Mouse (Mus musculus): ENCODE measurements around the gene Dse. TPM values are rescaled to one million over a fixed set of nuclear protein-coding genes. Genes with fewer than 3 reads are reported as not detected.
A peak's percentile ranks its signal among the peaks of the same experiment; 100 is the strongest.

Dse gene
- polyA plus RNA-seq, 1 experiment = 7.5 TPM

DNA sequence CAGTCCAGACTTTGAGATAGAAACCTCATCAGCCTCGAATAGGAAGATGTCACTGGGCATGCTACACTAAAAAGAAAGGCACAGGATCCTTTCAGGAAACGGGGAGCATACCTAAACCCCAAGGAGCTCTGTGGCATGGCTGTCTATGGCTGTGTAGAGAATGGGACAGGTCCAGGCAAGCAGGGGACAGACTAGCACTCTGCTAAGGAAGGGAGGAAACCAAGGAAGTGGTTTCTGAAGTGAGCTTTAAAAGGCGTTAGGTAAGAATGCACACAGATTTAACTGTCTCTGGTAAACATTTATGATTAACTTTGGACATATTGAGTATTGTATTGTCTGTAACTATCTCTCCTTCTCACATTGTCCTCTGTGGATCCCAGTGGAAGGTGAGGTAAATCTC lies 10.2 kb downstream of the Dse start:
- TF ChIP-seq CTCF (IDR thresholded peaks at IDR 0.05; ENCODE audit: borderline replicate concordance, control insufficient read depth, extremely low read depth, insufficient read depth, low read length, poor library complexity) (no peak), POLR2A (IDR thresholded peaks at IDR 0.05; ENCODE audit: control insufficient read depth, extremely low read depth, insufficient read depth, low read length, poor library complexity) (no peak)
- 14% methylated on average over 3 of the region's 3 CpGs for WGBS
- Histone ChIP-seq H3K27me3 (ENCODE audit: control insufficient read depth, insufficient read depth, low read length) (no peaks in the 10 kb centered on the region), H3K27ac (ENCODE audit: control insufficient read depth, insufficient read depth, low read length) (no peak overlapping the region), H3K36me3 (ENCODE audit: control insufficient read depth, insufficient read depth, low read length) (no peaks in the 10 kb centered on the region), H3K4me1 (replicated peaks; ENCODE audit: control insufficient read depth, insufficient read depth, low read length) (0 out of 2 replicates have a peak, but pooled peaks cover 2% of the 10 kb centered on the region), H3K4me3 (ENCODE audit: control insufficient read depth, insufficient read depth, low read length) (no peak overlapping the region)
- no peak for DNase-seq

- no peak overlapping the region for H3K27ac ChIP-seq (ENCODE audit: control insufficient read depth, insufficient read depth, low read length)
- 43% methylated on average over 2 of the region's 2 CpGs for WGBS
- no peak overlapping the region for H3K4me3 ChIP-seq (ENCODE audit: control insufficient read depth, insufficient read depth, low read length)
- H3K4me1 ChIP-seq (replicated peaks; ENCODE audit: control insufficient read depth, insufficient read depth, low read length) = 0 out of 2 replicates have a peak, but pooled peaks cover 2% of the 10 kb centered on the region
- DNase-seq = no peak
- H3K36me3 ChIP-seq (ENCODE audit: control insufficient read depth, insufficient read depth, low read length) = no peaks in the 10 kb centered on the region
- H3K27me3 ChIP-seq (ENCODE audit: control insufficient read depth, insufficient read depth, low read length) = no peaks in the 10 kb centered on the region
- TF ChIP-seq POLR2A (IDR thresholded peaks at IDR 0.05; ENCODE audit: control insufficient read depth, extremely low read depth, insufficient read depth, low read length, poor library complexity) (no peak), CTCF (IDR thresholded peaks at IDR 0.05; ENCODE audit: borderline replicate concordance, control insufficient read depth, extremely low read depth, insufficient read depth, low read length, poor library complexity) (no peak)
Measured at GRCm38 (mm10) chr10:34194957-34195356, 12.6 kb downstream of the Dse start.

- no peak for DNase-seq
- no peak for TF ChIP-seq POLR2A (IDR thresholded peaks at IDR 0.05; ENCODE audit: control insufficient read depth, extremely low read depth, insufficient read depth, low read length, poor library complexity)
- no peak for TF ChIP-seq CTCF (IDR thresholded peaks at IDR 0.05; ENCODE audit: borderline replicate concordance, control insufficient read depth, extremely low read depth, insufficient read depth, low read length, poor library complexity)
- Histone ChIP-seq H3K27ac (ENCODE audit: control insufficient read depth, insufficient read depth, low read length) (no peak overlapping the region), H3K4me3 (ENCODE audit: control insufficient read depth, insufficient read depth, low read length) (no peak overlapping the region), H3K4me1 (replicated peaks; ENCODE audit: control insufficient read depth, insufficient read depth, low read length) (0 out of 2 replicates have a peak, but pooled peaks cover 2% of the 10 kb centered on the region), H3K36me3 (ENCODE audit: control insufficient read depth, insufficient read depth, low read length) (no peaks in the 10 kb centered on the region), H3K27me3 (ENCODE audit: control insufficient read depth, insufficient read depth, low read length) (no peaks in the 10 kb centered on the region)
- 94% methylated on average over 5 of the region's 5 CpGs for WGBS
Measured at GRCm38 (mm10) chr10:34194503-34194902, 13.0 kb downstream of the Dse start.

DNA sequence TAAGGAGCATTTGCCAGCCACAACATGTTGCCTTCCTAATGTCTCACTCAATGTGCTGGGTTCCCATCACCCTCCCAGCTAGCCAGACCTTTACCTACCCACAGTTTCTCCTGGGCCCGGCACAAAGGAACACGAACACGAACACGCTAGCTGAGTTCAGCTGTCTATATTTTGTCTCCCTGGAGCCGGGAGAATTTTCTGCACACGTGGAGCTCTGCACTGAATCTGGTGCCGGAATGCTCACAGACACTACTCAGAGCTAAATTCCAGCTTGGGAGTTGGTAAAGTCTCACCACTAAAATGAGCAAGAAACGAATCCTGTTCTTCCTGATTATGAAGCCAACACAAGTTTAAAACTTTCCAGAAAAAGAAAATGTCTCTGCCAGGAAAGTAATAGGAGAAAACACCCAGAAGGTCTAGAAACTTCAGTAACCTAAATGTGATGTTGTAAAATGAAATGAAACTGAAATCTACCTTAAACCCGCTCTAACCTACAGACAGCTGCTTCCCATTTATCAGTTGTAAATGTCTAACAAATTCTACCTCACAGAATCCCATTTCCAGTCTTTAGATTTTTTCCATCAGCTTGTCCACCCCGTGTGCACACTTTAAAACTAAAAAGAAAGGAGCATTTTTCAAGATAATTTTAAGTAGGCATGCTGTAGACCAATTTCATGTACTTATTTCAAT lies 20.8 kb downstream of the Dse start:
- H3K36me3 ChIP-seq (ENCODE audit: control insufficient read depth, insufficient read depth, low read length) = no peaks in the 10 kb centered on the region
- H3K27ac ChIP-seq (ENCODE audit: control insufficient read depth, insufficient read depth, low read length) = peak overlapping the region; percentile 43; the same call in 1 of the 2 replicates
- no peak for DNase-seq
- 81% methylated on average over 10 of the region's 10 CpGs for WGBS
- TF ChIP-seq POLR2A (IDR thresholded peaks at IDR 0.05; ENCODE audit: control insufficient read depth, extremely low read depth, insufficient read depth, low read length, poor library complexity) (no peak), CTCF (IDR thresholded peaks at IDR 0.05; ENCODE audit: borderline replicate concordance, control insufficient read depth, extremely low read depth, insufficient read depth, low read length, poor library complexity) (no peak)
- H3K4me1 ChIP-seq (replicated peaks; ENCODE audit: control insufficient read depth, insufficient read depth, low read length) = no peaks in the 10 kb centered on the region
- no peak overlapping the region for H3K4me3 ChIP-seq (ENCODE audit: control insufficient read depth, insufficient read depth, low read length)
- H3K27me3 ChIP-seq (ENCODE audit: control insufficient read depth, insufficient read depth, low read length) = no peaks in the 10 kb centered on the region

DNA sequence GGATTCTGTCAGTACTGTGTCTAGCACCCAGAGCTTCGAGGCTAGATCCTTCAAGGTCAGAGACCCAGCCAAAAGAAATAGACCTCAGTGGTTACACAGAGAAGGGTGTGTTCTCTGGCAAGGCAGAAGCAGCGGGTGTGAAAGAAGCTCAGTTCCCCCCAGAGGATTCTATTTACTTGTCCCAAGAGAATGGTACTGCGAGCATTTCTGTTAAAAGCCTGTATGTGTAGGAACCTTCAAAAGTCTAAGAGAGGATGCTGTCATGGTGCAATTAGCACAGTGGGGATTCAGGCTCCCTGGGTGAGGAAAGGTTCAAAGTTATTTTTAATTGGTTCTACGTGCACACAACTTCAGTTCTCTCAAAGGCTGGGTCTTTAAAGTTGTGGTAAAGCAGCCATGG lies 22.0 kb downstream of the Dse start:
- TF ChIP-seq POLR2A (IDR thresholded peaks at IDR 0.05; ENCODE audit: control insufficient read depth, extremely low read depth, insufficient read depth, low read length, poor library complexity) (no peak), CTCF (IDR thresholded peaks at IDR 0.05; ENCODE audit: borderline replicate concordance, control insufficient read depth, extremely low read depth, insufficient read depth, low read length, poor library complexity) (no peak)
- Histone ChIP-seq H3K4me1 (replicated peaks; ENCODE audit: control insufficient read depth, insufficient read depth, low read length) (no peaks in the 10 kb centered on the region), H3K36me3 (ENCODE audit: control insufficient read depth, insufficient read depth, low read length) (no peaks in the 10 kb centered on the region), H3K27ac (ENCODE audit: control insufficient read depth, insufficient read depth, low read length) (no peak overlapping the region), H3K27me3 (ENCODE audit: control insufficient read depth, insufficient read depth, low read length) (no peaks in the 10 kb centered on the region), H3K4me3 (ENCODE audit: control insufficient read depth, insufficient read depth, low read length) (no peak overlapping the region)
- no peak for DNase-seq
- 70% methylated on average over 4 of the region's 4 CpGs for WGBS

- Histone ChIP-seq H3K4me3 (ENCODE audit: control insufficient read depth, insufficient read depth, low read length) (no peak overlapping the region), H3K27ac (ENCODE audit: control insufficient read depth, insufficient read depth, low read length) (no peak overlapping the region), H3K36me3 (ENCODE audit: control insufficient read depth, insufficient read depth, low read length) (no peaks in the 10 kb centered on the region), H3K27me3 (ENCODE audit: control insufficient read depth, insufficient read depth, low read length) (no peaks in the 10 kb centered on the region), H3K4me1 (replicated peaks; ENCODE audit: control insufficient read depth, insufficient read depth, low read length) (no peaks in the 10 kb centered on the region)
- TF ChIP-seq POLR2A (IDR thresholded peaks at IDR 0.05; ENCODE audit: control insufficient read depth, extremely low read depth, insufficient read depth, low read length, poor library complexity) = no peak
- TF ChIP-seq CTCF (IDR thresholded peaks at IDR 0.05; ENCODE audit: borderline replicate concordance, control insufficient read depth, extremely low read depth, insufficient read depth, low read length, poor library complexity) = no peak
- no peak for DNase-seq
- WGBS = 89% methylated on average over 1 of the region's 1 CpGs
Measured at GRCm38 (mm10) chr10:34184956-34185355, 22.6 kb downstream of the Dse start.

All from thymus, adult 2 months (tissue).